Mouse (Mus musculus) layer of hippocampus, postnatal 14 days (tissue): ENCODE measurements around the gene Lnx2. TPM values are rescaled to one million over a fixed set of nuclear protein-coding genes. Genes with fewer than 3 reads are reported as not detected.

Experiments used
- DNase-seq, 2 experiments: peaks; one replicate each; pipeline ENCODE4 v3.0.0; 2021 to 2022; ENCODE audit warnings: low spot score in 2 of 2, mixed read lengths in 1 of 2
- total RNA-seq, 2 experiments: library from RNA; stranded (reverse); gene quantifications; 2 replicates each; pipeline ENCODE4 v1.2.3; 2021

Lnx2 gene
- total RNA-seq, 2 experiments from 2014 or later, result 5.2 to 6.1 TPM

GRCm38 (mm10) chr5:146971776-146972561 is 104.4 kb downstream of the Lnx2 start:
- no peak for DNase-seq

- DNase-seq, result no peak
These were observed 107.5 kb downstream of the Lnx2 start for GRCm38 (mm10) chr5:146968695-146969393.

Other genes with a start within 250 kb of the Lnx2 start
- 100 to 1,000 TPM; 204 to 212 TPM for gene Rpl21, start 243.7 kb downstream of the Lnx2 start, total RNA-seq
- gene Rasl11a, start 231.5 kb downstream of the Lnx2 start, total RNA-seq, result 10 to 100 TPM; 22.6 to 25.5 TPM
- 10 to 100 TPM; 23.5 to 26.5 TPM for gene Gtf3a, start 127.9 kb downstream of the Lnx2 start, total RNA-seq
- 10 to 100 TPM; 18.1 to 19.3 TPM for gene Mtif3, start 112.8 kb downstream of the Lnx2 start, total RNA-seq
- 10 to 100 TPM; 62.4 to 75.0 TPM for gene Polr1d, start 464 bp upstream of the Lnx2 start, total RNA-seq
- gene Gsx1, start 112.1 kb upstream of the Lnx2 start, total RNA-seq, result under 1 TPM; 0.72 to 0.97 TPM
- gene Pdx1, start 193.4 kb upstream of the Lnx2 start, total RNA-seq, result not detected
- gene Cdx2, start 230.7 kb upstream of the Lnx2 start, total RNA-seq, result not detected
- gene Urad, start 245.9 kb upstream of the Lnx2 start, total RNA-seq, result not detected